Mouse (Mus musculus) gonadal fat pad, adult 2 months (tissue): Measurements from ENCODE around the gene Zfp180. TPM values are rescaled to one million over a fixed set of nuclear protein-coding genes. Genes with fewer than 3 reads are reported as not detected.
"Not testable (repeated sequence)": the region's sequence is repeated elsewhere in the genome, so short reads cannot be mapped to it uniquely, and the experiment has no call there.

Source experiments
- DNase-seq: peaks from one replicate; pipeline ENCODE4 v3.0.0-alpha.2; 2012; ENCODE audit warnings: low read depth
- polyA plus RNA-seq: library from polyadenylated mRNA; depleted of rRNA; stranded (reverse); fragments of >200 nt; gene quantifications from 2 replicates; pipeline ENCODE4 v1.2.3, GENCODE M21; 2012; rRNA removed

The Zfp180 gene
- 13.1 and 14.2 TPM in 2 replicates for polyA plus RNA-seq

DNA sequence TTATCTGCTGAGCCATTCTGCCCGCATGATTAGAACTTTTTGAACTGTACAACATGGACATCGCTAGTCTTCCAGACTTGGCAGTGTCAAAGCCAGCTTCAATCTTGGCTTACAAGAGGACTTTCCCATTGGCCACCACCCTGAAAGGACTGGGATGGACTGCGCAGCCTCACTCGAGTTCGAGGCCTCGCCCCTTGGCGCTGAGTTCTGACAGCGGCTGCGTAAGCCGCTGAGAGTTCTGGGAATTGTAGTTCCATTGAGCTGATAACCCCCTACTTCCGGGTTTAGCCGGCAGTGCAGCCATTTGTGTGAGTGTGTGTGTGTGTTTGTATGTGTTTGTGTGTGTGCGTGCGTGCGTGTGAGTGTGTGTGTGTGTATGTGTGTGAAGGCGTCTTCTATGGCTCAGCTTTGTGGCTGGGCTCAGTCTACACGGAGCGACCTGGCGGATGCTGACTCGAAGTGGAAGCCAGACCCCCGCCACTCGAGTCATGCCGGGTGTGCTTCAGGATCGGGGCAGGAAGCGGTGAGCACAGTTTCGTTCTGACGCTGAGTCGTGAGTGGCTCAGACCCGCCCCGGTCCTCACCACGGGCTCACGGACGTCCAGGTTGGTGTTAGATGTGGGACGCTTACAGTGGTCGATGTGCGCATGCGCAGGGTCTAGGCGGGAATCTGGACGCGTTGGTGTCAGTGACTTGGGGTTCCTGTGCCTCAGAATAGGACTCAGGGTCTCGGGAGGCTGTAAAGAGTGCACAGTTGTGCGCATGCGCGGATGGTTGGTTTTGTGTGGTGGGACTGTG, at the start of gene Zfp180:
Zfp180 (plus strand) TSS at position 291 of the 798 bp plus-strand sequence.
- DNase-seq: peak; percentile 90

DNA sequence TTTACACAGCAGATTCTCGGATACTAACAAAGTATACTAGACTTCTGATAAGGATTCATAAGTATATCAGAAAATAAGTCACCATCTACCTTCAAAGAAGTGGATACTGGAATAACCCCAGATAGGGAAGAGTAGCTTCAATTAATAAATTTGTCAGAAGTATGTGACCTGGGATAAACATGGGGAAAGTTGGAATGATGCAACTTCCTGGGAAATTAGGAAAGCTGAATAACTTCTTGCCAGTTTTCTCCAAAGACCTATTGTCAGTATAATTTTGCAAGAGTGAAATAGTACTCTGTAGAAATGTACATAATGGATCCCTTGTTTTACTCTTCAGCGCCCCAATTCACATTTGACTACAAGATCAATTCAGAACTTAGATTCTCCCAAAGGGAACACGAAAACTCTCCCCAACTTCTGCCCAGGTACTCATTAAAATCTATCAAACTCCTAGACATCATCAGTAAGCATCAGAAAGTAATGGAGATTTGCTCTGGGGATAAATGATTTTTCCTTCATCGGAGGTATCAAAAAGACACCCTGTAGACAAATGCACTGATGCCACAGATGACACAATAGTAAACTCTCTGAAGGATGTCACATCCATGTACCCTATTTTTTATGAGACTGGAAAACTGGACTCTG, 28.9 kb upstream of the Zfp180 start, which contains the start of gene Vmn1r183:
Vmn1r183 (plus strand) TSS at position 595 of the 645 bp plus-strand sequence.
- no peak for DNase-seq

DNA sequence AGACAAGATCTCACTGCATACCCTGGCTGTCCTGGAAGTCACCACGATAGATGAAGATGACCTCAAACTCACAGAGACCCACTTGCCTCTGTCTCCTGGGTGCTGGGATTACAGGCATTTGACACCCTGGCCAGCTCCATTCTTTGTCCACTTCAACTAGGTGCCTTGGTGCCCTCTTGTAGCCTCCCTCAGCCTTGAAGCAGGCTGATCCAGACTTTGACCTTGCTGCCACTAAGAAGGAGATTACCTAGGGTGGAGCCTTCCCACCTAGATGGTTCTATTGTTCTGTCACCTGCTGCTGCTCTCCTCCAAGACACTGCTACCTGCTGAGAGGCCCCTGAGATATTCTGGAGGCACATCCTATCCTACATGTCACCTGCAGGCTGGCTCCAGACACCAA, 7.3 kb upstream of the Zfp180 start:
- not testable (repeated sequence) for DNase-seq

DNA sequence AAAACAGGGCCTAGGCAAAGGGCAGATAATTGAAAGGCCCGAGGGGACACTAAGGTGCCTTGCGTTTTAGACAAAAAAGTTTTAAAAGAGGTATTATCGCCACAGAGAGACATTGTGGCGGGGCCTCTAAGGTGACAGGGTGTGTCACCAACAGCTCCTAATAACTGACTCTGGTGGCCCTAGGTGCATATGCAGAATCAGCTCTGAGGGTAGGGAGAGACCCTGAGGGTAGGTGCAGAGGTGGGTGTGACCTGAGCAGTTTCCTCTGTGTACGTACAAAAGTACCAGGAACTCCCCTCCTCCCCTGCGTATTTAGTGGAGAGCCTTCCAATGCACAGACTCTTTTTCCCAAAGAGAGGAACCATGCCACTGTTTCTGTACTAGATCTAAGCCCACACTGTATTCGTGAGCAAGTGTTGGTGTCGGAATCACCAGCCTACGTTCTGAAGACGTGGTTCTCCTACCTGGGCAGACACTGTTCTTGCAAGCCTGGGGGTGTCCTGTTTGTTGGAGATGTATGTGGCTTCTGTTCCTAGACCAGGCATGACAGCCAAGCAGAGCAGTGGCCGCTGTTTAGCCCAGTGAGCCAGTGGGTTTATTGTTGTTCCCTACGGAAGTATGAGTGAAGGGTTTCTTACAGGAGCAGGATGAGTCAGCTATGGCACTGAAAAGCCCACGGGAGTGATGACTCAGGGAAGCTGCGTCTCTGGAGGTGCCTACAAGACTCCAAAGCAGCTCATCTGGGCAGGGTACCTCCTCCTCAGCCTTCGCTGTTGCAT, 922 bp downstream of the Zfp180 start:
- peak; percentile 14 for DNase-seq

DNA sequence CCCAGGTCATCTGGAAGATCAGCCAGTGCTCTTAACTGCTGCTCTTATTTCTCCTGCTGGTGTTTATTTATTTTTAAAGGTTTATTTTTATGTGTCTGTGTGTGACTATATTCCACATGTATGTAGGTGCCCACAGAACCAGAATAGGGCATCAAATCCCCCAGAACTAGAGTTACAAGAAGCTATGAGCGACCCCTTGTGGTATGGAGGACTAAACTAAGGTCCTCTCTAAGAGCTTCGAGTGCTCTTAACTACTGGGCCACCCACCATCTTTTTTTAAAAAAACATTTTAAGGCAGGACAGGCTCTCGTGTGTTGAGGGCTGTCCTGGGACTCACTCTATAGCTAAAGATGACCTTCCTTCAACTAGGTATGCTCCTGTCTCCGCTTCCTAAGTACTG, 5.1 kb downstream of the Zfp180 start:
- no peak for DNase-seq

DNA sequence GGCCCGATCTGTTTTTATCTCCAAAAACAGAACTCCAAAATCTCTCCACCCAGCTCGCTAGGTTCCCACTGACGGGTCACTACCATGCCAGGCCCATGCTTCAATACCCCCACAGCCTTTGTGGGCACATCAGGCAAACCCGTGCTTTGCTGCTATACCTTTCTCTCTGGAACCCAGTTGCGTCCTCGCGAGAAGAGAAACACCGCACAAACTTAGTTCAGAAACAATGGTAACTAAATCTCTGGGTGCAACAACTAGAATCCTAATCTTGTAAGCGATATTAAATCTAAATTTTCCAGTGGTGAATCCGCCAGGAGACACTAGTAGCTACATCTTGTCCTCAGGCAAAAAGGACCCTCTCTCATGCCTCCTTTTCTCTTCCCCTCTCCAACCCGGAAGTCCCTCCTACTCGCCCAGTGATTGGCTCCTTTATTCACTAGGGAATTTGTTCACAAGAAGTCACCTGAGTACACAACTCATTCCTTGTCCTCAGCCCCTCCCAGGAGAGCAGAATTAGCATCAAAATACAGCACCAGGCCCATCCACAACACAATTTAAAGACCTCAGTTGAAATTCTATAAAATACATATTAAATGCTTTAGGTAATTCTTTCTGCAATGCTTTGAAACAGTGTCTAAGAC, 5.9 kb downstream of the Zfp180 start:
- no peak for DNase-seq

DNA sequence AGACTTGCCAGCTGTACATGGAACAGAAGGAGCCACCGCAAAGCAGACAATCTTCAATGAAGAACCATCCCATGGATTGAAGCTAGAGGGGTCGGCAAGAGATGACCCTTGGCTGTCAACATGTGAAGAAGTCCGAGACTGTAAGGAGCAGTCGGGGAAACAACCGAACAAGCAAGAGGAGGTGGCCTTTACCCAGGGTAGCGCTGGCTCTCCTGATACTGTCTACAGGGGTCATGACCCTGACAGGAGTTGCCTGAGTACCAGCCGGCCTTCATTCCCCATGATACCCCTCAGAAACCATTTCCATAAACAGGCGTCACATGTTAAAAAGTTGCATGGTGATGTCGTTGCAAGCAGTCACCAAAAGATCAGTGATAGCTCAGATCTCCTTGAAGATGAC, 22.7 kb downstream of the Zfp180 start:
- no peak for DNase-seq

DNA sequence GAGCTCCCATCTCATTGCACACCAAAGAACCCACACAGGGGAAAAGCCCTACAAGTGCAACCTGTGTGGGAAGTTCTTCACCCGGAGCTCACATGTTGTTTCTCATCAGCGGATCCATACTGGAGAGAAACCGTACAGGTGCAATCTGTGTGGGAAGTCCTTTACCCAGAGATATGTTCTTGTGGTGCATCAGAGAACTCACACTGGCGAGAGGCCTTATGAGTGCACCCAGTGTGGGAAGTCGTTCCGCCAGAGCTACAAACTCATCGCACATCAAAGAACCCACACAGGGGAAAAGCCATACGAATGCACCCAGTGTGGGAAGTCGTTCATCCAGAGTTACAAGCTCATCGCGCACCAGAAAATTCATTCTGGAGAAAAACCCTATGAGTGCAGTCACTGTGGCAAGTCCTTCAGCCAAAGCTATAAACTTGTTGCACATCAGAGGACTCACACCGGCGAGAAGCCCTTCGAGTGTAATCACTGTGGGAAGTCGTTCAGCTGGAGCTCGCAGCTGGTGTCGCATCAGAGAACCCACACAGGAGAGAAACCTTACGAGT, 23.5 kb downstream of the Zfp180 start:
- DNase-seq: no peak

DNA sequence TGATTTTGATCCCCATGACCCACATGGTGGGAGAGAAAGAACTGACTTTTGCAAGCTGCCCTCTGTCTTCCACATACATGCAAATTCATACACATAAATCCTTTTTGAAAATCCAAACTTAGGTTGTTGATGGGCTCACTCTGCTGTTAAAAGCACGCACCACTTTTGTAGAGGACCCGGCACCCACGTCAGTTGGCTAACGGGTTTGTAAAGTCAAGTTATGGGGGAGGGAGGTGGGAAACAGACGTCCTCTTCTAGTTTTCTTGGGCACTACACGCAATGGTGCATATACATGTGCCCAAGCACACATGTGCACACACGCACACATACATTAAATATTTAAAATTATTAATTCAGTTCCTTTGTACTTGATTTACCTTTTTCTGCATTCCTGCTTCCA, 29.1 kb downstream of the Zfp180 start:
- no peak for DNase-seq

DNA sequence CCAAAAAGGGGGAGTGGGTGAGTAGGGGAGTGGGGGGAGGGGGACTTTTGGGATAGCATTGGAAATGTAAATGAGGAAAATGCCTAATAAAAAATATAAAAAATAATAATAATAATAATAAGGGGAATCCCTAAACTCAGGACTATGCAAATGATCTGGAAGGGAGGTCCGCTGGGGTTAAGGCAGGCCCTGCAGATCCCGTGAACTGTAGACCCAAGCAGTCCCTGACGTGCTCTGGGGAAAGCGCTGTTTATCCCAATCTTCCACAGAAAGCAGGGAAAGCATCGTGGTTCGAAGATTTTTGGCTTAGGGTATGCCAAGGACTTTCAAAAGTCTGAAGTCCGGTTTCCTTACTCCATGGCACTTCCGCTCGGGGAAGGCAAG, 30.0 kb downstream of the Zfp180 start:
- no peak for DNase-seq

DNA sequence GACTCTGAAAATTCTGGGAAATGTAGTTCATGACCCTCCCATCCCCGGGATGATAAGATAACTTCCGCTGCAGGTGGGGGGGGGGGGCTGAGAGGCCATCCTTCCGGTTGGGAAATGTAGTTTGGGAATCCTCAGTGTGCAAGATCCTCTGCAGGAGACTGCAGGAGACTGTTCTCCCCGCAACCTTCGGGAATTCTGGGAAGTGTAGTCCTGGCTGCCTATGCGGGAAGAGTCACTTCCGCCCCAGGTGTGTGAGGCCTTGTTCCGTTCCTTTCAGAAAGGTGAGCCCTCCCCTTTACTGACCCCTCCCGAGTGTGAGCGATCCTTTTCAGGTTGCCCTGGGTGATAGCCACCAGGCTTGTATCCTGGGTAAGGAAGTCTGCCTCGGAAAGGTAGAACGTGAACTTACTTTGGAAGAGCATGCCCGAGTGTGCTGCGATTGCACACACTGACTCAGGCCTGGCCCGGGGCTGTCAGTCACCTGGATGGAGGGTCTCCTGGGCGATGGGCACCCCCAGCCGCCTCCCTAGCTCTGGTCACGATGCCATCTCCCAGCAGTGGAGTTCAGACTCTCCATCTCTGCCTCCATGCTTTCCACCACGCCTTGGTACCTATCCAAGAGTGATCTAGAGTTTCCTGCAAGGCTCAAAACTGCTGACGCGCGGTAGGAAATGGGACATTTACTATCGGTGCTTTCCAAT, 30.6 kb downstream of the Zfp180 start, which contains the start of gene Zfp112:
Zfp112 (plus strand) TSS at position 159 of the 701 bp plus-strand sequence.
- peak; percentile 97 for DNase-seq

DNA sequence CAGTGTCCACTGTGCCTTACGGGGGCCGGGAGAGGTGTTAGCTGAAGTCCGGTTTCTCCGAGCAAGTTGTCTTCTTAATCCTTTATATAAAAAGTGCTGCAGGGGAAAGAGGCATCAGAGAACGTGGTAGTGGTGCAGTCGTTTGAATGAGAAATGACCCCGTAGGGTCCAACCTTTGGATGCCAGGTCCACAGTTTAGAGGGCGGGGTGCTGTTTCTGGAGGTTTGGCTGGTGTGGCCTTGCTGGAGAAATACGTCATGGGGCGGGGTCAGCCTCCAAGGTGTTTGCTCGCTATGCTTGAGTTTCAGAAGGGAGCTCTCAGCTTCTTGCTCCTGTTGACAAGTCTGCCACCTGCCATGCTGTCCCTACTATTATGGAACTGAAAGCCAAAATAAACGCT, 31.3 kb downstream of the Zfp180 start:
- peak; percentile 23 for DNase-seq

DNA sequence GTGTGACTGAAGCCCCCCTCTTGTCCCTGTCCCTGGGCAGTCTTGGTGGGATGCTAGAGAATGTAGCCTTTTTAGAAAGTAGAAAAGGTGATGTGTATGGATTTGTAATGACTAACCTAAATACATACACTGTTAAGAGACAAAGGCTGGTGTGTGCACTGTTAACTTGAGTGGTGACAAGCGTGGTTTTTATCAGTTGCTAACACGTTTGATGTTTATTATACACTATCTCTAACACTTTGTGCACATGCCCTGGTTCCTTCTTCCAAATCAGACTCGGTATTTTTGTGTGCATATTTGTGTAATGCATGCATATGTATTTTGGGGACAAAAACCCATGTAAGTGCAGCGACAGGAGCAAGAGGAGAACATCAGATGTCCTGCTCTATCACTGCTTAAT, 34.9 kb downstream of the Zfp180 start:
- DNase-seq: no peak

DNA sequence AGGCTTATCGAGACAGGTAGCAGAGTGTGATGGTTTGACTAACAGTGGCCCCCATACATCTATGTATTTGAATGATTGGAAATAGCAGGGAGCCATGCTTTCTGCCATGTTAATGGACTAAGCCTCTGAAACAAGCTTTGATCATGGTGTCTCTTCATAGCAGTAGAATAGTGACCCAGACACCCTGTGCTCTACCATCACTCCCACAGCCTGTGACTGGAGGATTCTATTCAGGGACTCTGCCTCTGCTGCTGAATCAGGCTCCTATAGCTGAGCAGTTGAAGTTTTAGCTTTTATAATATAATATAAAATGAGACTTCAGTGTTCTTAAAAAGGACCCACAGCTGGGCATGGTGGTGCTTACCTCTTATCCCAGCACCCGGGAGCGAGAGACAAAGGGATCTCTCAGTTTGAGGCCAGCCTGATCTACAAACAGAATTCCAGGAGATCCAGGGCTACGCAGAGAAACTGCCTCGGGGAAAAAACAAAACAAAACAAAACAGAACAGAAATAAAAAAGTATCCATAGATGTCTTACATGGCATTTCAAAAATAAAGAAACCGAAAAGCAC, 51.8 kb downstream of the Zfp180 start:
- no peak for DNase-seq

DNA sequence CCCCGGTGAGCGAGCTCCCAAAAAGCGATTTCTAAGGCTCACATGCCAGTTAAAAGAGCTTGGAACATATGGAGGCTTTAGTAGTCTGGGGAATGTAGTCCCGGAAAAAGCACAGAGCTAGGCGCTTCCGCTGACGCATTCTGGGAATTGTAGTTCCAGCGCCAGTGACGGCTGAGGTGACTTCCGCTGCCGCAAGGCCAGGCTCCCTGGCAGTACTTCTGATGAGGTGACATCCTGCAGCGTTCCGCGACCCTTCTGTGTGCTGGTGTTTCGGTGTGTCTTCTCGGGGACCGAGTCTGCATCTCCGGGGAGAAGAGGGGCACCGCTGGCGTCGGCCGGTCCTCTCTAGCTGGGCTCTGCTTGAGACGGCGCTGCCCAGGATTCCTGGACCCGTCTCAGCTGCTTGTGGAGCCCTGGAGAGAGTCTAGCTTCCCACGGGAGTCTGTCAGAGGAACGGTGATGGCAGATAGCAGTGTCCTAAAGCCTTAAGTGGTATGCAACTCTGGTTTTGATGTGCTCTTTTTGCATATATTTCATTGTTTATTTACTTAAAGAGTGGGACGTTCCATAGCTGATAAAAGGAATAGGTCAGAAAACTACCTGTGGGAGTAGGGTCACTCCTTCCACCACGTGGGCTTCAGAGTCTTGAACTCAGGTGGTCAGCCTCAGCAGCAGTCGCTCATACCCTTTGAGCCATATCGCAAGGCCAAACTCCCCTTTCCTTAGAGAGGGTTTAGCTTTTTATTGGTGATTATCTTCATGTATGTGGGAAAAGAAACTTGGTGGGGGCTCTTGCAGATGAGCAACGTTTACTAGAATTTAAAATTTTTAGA, 52.5 kb downstream of the Zfp180 start, which contains the start of gene Zfp235:
Zfp235 (plus strand) TSS at position 174 of the 833 bp plus-strand sequence.
- DNase-seq: peak; percentile 56

DNA sequence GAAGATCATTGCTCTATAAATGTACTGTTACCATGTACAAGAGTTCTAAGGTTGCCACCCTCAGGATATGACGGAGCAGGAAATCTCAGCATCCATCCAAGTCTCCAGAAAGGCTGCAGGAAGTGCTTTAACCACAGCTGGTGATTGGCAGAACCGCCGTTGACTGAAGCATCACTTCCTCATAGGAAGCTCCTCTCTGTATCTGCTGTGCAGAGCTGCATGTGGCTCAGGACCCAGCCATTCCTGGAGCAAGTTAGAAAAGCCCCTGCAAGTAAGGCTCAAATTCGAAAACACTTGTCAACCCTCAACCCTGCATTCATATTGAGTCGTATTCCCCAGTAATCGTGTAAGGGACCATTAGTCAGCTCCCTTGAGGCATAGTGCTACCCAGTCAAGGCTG, 60.8 kb downstream of the Zfp180 start:
- no peak for DNase-seq

DNA sequence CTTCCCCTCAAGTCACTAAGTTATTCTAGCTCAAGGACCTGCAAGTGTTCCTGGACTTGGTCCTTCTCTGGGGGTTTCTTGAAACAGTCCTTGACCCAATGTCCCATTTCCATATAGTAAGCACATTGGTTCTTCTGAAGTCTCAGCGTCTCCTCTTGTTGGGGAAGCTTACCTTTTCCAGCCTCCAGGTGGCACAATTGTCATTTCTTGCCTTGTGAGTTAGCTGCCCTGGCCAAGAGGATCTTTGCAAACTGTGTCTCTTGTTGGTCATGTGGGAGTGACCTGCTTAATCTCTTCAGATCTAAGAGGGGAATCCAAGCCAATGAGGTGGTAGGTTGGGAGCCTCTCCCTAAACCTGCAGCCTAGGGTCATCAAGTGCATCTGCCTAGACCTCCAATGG, 71.5 kb downstream of the Zfp180 start:
- DNase-seq: no peak
